11 mouse cellular contexts compared by ENCODE assay signal in genomic region chr13:37731914-37732693, GRCm38 (mm10). TPM values are rescaled to one million over a fixed set of nuclear protein-coding genes. Genes with fewer than 3 reads are reported as not detected.
DNase-seq lines count a peak whose midpoint lies in the region; ATAC-seq lines count a peak whose summit lies in the region.
"Had no signal": no experiment of that assay in that cellular context is flagged by ENCODE, and none has a peak within 500 bp of the region (broad histone marks: within the 10 kb centered on the region; RNA-seq: fewer than 3 reads in every experiment).

No protein-coding gene starts in this region.

- no peak overlapping the region for H3K4me2 ChIP-seq in liver, embryonic 11.5 days

- no peak overlapping the region for H3K9ac ChIP-seq in liver, embryonic 11.5 days (ENCODE audit: low read depth, low read length)

- H3K36me3 ChIP-seq in liver, embryonic 11.5 days (ENCODE audit: control insufficient read depth, insufficient read depth, low read length): no peaks in the 10 kb centered on the region

- no peak overlapping the region for H3K4me3 ChIP-seq in liver, embryonic 11.5 days (ENCODE audit: low read depth, low read length)

- no peak for ATAC-seq in liver, embryonic 11.5 days (replicated peaks; ENCODE audit: low FRiP score)

- WGBS in liver, embryonic 11.5 days: 71% methylated on average over 12 of the region's 12 CpGs

- peak; percentile 77 to 85 for DNase-seq in adrenal gland, adult (ENCODE audit: inconsistent age in 2 of 2, low spot score in 1 of 2)
- no peak for DNase-seq in adrenal gland, postnatal 4 days (ENCODE audit: low spot score in 2 of 2)
- DNase-seq in adrenal gland, postnatal 36 days: peak; percentile 61 to 68
- no peak for DNase-seq in liver, embryonic 11.5 days (ENCODE audit: low spot score)
- peak; percentile 72 for DNase-seq in lung, postnatal 25 days (ENCODE audit: low spot score)
- no peak for DNase-seq in embryo, embryonic 11 days
- no peak for DNase-seq in cerebellum, adult 9-11 months
- no peak for DNase-seq in thymus, postnatal 14 days
- DNase-seq: cerebellum, adult 8-10 months; heart, postnatal 36 days; thymus, postnatal 4 days had no signal

- peaks cover 8% of the 10 kb centered on the region for H3K4me1 ChIP-seq in liver, embryonic 11.5 days (replicated peaks; ENCODE audit: control insufficient read depth, insufficient read depth, low read length)

- peak overlapping the region; percentile 66; the same call in 1 of the 2 replicates for H3K27ac ChIP-seq in liver, embryonic 11.5 days (ENCODE audit: low read depth, low read length)

- H3K9me3 ChIP-seq in liver, embryonic 11.5 days (ENCODE audit: control insufficient read depth, low read length): no peaks in the 10 kb centered on the region

- H3K27me3 ChIP-seq in liver, embryonic 11.5 days (replicated peaks; ENCODE audit: control insufficient read depth, insufficient read depth, low read length): no peaks in the 10 kb centered on the region

RNA-seq across cellular contexts. Expression of gene Rreb1, which starts 46.1 kb away (rescaled TPM):
- 10 to 100 TPM; 83.9 to 84.6 TPM for total RNA-seq in adrenal gland, postnatal 4 days (2021)
- total RNA-seq in adrenal gland, postnatal 36 days (2021): 10 to 100 TPM; 54.1 to 71.5 TPM
- 20.6 and 23.6 TPM in 2 replicates for polyA plus RNA-seq in liver, embryonic 11.5 days (2014; fragmentation: Nextera tagmentation; extraction: Ambion mirVana)

Comparison
In these comparisons a context has a peak if more than half of its experiments do, and no peak if none do; other contexts are left out.
1. DNase-seq: peak in adrenal gland, adult (2 of 2), adrenal gland, postnatal 36 days (2 of 2) and lung, postnatal 25 days (single experiment); none in adrenal gland, postnatal 4 days (0 of 2), liver, embryonic 11.5 days (single experiment), embryo, embryonic 11 days (single experiment), cerebellum, adult 9-11 months (single experiment) and thymus, postnatal 14 days (single experiment).